Mouse (Mus musculus) gastrocnemius, adult 8-10 months (tissue): ENCODE measurements at regions not wholly inside any gene's neighbourhood (a gene's known extent, or its start where the extent isn't known, plus 50 kb on each side); places are given as distances from the start of the nearest gene placed in this dataset.
"Not testable (repeated sequence)": the region's sequence is repeated elsewhere in the genome, so short reads cannot be mapped to it uniquely, and the experiment has no call there.

Experiments used
- DNase-seq, 2 experiments: peaks; one replicate each; pipeline ENCODE4 v3.0.0; 2022; ENCODE audit warnings: low spot score in 2 of 2

DNA sequence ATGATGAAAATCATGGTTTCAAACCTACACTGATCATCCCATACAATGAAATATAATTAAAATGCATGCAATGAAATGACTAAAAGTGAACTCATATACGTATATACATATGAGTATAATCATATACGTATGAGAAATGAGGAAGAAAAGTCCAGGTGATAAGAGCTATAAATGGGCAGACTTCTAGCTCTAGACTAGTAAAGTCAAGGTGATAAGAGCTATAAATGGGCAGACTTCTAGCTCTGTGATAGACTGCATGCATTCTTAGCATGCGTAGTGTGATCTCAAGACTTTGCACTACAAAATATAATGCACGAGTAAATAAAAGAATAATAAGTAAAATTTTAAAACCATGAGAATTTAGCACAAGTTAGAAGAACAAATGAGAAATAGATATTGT, 606.2 kb upstream of the Gpc5 start:
- DNase-seq: no peak

DNA sequence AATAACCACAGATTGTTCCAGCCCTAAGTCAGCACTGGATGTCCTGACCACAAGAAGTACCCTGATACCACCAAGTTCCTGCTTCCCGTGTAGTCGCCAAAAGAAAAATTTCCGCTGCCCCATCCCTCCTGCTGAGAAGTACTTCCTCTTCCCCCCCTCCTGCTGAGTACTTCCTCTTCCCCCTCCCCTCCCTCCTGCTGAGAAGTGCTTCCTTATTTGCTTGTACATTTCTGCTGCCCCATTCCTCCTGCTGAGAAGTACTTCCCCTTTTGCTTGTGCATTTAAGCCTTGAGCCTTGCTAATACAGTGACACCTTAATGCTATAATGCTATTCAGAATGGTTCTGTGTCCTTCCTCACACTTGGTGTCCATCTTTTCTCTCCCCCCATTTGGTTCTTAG, 598.6 kb upstream of the Gpc5 start:
- DNase-seq: not testable (repeated sequence)

DNA sequence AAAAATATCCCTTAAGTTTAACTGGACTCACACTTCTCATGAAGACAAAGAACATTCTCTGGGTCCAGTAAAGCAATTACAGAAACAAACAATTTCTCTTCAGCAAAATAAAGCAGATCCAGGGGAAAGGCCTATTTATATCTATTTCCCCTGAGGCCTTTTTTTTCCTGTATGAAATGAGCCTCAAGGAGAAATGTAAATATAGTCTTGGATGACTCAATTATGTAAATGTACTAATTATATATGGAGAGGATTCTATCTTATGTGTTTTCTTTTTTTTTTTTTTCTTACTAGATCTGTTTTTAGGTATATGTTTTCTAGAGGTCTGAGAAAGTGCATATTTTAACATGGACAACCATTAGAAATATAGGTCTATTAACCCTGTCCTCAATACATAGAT, 587.0 kb upstream of the Gpc5 start:
- DNase-seq: no peak

DNA sequence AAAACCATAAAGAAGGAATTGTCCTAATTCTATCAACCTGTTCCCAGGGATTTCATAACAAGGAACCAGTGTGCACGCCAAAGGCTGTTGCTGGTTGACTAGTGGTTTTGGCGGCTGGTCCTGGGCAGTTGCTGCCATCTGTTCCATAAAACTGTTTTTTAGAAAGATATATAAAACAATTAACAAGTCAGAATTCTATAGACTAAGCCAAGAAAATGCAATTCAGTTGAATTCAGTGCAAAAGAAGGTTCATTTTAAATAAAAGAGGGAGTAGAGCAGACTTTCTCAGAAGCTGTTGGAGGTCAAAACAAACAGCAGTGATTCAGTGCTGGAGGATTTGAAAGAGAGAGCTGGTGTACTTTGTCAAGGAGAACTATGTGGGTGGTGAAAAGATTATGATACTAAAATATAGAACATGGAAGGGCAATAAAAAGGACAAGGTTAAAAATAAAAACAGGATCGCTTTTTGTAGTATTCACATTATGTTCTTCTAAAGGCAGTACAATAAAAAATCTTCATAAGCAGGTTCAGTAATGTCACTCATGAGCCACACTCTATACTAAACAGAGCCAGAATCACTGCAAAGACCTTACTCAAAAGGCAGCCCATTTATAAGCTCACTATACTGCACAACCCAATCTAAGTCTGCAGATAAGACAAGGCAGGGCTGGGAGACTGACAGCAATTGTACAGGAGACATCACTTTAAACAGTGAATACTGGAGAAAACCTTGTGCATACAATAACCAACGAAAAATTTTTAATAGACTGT, 543.9 kb upstream of the Gpc5 start:
- no peak for DNase-seq

DNA sequence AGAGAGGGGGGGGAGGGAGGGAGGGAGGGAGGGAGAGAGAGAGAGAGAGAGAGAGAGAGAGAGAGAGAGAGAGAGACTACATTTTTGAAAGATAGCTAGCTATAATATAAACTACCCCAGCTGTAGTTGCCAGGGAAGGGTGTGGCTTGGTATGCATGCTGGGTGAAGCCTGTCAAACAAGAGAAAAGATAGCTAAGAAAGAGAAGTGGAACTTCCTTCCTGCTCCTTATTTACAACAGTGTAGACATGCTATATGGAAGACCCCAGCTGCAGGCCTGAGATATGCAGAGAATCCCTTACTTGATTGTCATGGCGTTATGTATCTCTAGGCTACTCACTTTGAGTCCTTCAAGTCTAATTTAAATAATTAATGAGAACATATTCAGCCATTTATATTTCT, 542.9 kb upstream of the Gpc5 start:
- no peak for DNase-seq

DNA sequence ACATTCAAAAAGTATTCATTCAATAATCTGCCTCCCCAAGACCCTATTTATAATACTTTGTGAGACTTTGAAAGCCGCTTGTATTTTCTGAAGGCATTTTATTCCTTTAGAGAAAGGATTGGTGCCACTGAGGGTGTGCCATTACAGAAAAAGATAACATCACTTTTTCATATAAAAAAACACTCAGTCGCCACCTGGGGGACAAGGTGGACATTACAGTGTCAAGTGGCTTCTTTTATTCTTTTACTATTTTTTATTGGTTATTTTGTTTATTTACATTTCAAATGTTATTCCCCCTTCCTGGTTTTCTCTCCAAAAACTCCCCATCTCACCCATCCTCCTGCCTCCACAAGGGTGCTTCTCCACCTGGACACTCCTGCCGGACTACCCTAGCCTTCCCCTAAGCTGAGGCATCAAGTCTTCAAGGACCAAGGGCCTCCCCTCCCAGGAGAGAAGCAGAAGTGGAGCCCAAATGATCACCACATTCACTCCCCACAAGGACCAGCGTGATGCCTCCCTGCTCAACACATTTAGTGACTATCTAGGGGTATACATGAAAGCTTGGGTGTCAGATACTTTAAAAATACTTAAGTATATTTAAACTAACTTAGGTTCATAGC, 525.5 kb upstream of the Gpc5 start:
- no peak for DNase-seq

GRCm38 (mm10) chr14:114567673-114568309, 524.2 kb upstream of the Gpc5 start:
- DNase-seq: no peak

DNA sequence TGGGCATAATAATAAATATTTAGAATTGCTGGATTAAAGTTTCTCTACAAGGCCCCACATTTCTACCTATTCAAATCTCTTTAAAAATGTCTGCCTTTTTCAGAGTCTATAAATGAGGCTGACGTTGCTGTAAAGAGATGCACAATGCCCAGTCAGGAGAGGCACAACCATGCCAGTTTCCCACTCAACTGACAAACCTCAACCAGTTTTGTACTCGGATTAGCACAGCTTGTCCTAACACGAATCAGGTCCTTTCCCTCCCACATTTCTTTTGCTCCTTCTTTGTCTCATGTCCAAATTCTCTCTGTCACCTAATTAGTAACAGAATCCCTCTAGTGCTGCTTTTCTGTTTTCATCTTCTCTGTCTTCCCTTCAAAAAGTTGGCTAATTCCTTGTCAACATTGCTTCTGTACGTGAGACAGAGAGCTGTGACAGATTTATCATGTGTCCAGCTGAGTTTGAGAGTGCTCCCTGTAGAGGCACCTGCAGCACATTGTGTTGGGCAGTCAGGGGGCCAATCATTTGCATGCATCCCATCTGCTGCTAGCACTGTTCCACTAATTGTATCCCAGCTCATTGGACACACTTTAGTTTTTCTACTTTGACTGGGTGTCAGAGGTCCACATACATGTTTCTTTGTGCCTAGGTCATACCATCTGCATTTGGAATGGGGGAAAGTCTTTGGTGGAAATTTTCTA, 504.5 kb upstream of the Gpc5 start:
- DNase-seq: no peak

DNA sequence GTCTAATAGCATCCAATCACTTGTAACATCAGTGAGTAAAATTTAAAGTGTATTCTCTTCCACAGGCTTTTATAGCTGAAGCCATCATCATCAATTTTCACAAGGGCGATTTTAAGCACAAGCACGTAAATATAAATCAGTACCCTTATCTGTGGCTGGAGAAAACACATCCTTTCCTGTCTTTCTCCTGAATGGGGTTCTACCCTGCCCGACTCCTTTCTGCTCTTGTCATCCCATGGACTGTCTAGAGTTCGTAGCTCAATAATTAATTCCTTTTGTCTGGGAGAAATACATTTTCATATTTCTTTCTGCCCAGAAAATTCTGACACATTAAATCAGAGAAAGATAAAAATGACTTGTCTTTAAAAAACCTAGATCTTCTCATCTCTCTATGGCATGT, 482.7 kb upstream of the Gpc5 start:
- DNase-seq: no peak

DNA sequence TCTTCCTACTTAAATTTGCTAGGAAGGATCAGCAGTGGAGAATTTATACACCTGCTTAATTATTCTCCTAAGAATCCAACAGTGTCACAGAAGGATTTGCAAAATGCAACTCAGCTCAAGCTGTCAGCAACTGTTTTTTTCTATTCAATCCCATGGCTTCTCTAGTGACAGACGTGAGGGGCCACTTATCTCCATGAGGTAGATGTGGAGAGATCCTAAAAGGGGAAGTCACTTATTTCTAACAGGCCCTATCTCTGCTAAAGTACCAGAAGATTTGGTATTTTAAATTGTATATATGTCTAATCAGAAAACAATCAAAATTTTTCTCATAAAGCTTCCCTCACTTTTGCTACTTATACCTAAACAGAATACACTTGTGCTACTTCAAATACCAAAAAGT, 479.6 kb upstream of the Gpc5 start:
- no peak for DNase-seq

GRCm38 (mm10) chr14:114656636-114657035, 435.4 kb upstream of the Gpc5 start:
- no peak for DNase-seq

DNA sequence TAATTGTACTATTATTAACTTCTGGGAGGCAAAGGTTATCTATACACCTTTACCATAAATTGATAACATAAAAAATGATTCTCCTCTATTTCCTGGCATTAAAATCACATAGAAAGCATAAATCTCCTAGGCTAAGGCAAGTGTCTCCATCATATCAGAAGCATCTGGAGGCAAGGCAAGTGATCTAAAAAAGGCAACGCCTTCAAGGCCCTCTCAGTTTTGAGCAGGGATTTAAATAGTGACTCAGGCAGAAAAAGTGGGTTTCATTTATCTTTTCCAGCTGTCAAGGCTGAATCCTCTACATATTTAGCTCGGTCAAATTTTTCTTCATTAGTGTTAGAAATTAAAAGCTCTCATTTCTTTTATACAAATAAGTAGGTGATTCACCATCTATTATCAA, 430.0 kb upstream of the Gpc5 start:
- DNase-seq: no peak

DNA sequence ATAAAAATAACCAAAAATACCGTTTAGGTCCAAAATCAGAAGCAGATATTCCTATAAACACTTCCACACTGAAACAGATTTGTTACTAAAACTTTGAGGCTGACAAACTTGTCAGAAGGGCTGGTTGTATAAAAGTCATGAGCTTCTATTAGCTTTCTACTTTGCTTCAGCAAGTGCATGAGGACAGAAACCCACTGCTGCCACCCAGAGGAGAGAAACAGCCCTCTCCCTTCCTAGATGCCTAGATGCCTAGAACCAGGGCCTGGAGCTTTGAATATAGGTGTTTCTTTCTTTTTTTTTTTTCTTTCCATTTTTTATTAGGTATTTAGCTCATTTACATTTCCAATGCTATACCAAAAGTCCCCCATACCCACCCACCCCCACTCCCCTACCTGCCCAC, 406.9 kb upstream of the Gpc5 start:
- DNase-seq: no peak

GRCm38 (mm10) chr14:114694930-114695329, 397.1 kb upstream of the Gpc5 start:
- no peak for DNase-seq

- DNase-seq: no peak
Observed at GRCm38 (mm10) chr14:114697543-114697942, 394.5 kb upstream of the Gpc5 start.

DNA sequence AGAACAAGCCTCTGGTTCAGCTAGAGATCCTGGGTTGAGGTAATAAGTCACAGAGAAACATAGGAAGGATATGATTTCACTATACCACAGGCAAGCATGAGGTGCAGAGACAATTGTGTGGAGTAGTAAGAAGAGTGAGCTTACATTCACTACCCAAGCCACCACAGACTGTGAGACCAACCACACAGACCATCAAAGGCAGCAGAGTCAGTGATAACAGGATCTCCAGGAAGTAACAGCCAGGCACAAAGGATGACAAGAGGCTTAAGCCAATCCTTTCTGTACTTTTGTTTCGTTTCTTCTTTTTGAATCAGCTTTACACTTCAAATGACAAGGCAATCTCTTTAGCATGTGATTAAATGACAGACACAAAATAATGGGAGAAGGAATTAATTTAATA, 368.9 kb upstream of the Gpc5 start:
- DNase-seq: no peak

DNA sequence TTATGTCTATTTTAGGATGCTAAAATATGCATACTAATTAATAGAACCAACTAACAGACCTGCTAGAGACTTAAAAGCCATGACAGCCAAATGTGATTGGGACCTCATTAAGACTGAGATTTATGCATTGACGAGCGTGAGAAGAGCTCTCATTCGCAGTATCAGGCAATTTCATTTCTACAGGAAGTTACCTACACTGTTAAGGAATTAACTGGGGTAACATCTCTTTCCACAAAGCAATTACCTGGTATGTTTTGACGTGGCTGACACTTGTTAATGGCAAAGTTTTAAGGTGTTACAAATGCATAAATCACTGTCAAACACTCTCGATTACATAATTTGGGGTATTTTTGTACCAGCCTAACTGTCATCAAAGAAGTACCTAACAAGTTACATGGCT, 324.7 kb upstream of the Gpc5 start:
- no peak for DNase-seq

DNA sequence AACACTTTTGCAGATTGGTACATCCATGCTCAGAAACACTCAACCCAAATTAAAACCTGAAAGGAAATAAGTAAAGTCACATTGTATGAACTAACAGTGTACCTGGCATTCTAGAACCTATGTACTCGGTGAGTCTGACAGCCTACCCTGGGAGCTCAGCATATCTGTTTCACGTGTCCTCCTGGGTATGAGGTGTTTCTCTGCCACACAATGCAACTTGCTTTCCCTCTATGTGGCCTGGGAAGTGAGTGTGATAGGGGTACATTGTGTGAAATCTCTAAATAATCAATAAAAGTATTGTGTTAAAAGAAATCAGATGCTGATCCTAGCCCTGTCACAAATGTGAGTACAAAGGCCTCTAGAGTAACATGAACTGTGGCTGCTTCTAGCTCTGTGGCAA, 315.3 kb upstream of the Gpc5 start:
- no peak for DNase-seq

- no peak for DNase-seq
Observed at GRCm38 (mm10) chr14:114781821-114782220, 310.2 kb upstream of the Gpc5 start.

GRCm38 (mm10) chr14:114790946-114791830, 300.8 kb upstream of the Gpc5 start:
- no peak for DNase-seq

DNA sequence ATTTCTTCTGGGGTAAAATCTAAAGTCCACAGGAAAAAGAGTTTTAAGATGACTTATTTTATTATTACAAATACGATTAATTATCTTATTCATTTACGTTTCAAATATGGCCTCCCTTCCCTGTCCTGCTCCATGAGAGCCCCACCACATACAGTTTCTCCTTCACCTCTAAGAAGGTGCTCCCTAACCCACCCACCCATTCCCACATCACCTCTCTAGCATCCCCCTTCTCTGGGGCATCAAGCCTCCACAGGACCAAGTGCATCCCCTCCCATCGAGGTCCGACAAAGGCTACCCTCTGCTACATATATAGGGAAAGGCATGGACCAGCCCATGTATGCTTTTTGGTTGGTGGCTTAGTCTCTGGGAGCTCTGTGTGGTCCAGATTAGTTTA, 300.2 kb upstream of the Gpc5 start:
- DNase-seq: no peak
